Mouse (Mus musculus) G1E (cell line): ENCODE results near the gene Gm20458. TPM values are rescaled to one million over a fixed set of nuclear protein-coding genes. Genes with fewer than 3 reads are reported as not detected.

Source experiments
- ATAC-seq: 2 replicates; pipeline ENCODE4 v1.8.0; 2016; ENCODE audit warnings: mild to moderate bottlenecking; ENCODE audit not compliant: insufficient number of reproducible peaks, poor library complexity, low FRiP score, severe bottlenecking; ENCODE audit errors: extremely low read depth
- DNase-seq: peaks from one replicate; pipeline ENCODE4 v3.0.0; 2012; ENCODE audit warnings: low spot score
- H3K27me3 ChIP-seq: 2 replicates; pipeline ENCODE4 v1.6.1; 2012; ENCODE audit warnings: mild to moderate bottlenecking, low read length, inconsistent platforms; ENCODE audit not compliant: insufficient read depth
- H3K36me3 ChIP-seq: replicated peaks from 2 replicates; pipeline ENCODE3; 2012; ENCODE audit warnings: mild to moderate bottlenecking, inconsistent platforms
- H3K4me1 ChIP-seq: 2 replicates; pipeline ENCODE4 v1.6.1; 2012; ENCODE audit warnings: low read depth, low read length, inconsistent platforms, mixed read lengths; ENCODE audit not compliant: insufficient read depth
- H3K4me3 ChIP-seq: 2 replicates; pipeline ENCODE4 v1.5.1; 2012; ENCODE audit warnings: low read depth, mild to moderate bottlenecking, inconsistent platforms, low read length, moderate library complexity, mixed read lengths
- H3K9me3 ChIP-seq: replicated peaks from 2 replicates; pipeline ENCODE4 v1.6.1; 2012; ENCODE audit warnings: inconsistent platforms
- CTCF ChIP-seq: IDR thresholded peaks from 2 replicates; pipeline ENCODE4 v1.5.1; 2012; ENCODE audit warnings: low read depth, low read length, inconsistent platforms, mixed read lengths
- GATA1 ChIP-seq: IDR thresholded peaks from 2 replicates; pipeline ENCODE4 v1.6.1; 2012; ENCODE audit warnings: borderline replicate concordance, low read length, inconsistent platforms, mixed read lengths
- GATA2 ChIP-seq: IDR thresholded peaks from 2 replicates; pipeline ENCODE4 v1.6.1; 2012; ENCODE audit warnings: low read depth, low read length, inconsistent platforms, borderline replicate concordance
- POLR2AphosphoS5 ChIP-seq: IDR thresholded peaks from 2 replicates; pipeline ENCODE4 v1.6.1; 2012; ENCODE audit warnings: low read depth, low read length, inconsistent platforms; ENCODE audit not compliant: insufficient replicate concordance
- TAL1 ChIP-seq: conservative IDR thresholded peaks from 2 replicates; pipeline ENCODE4 v1.6.1; 2012; ENCODE audit warnings: low read depth, low read length, inconsistent platforms, mixed read lengths
- polyA plus RNA-seq: library from polyadenylated mRNA; stranded (reverse); fragments of >175 nt; gene quantifications from 2 replicates; pipeline ENCODE4 v1.2.3, GENCODE M21; 2012
- total RNA-seq, 2 experiments: library from RNA; stranded (forward) in 1 of 2; stranded (reverse) in 1 of 2; fragments of 200-1000 nt in 1 of 2; fragments of >200 nt in 1 of 2; fragmentation: Nextera tagmentation in 1 of 2; gene quantifications; 2 replicates each; pipeline ENCODE4 v1.2.3; 2014 to 2017

The Gm20458 gene
- total and polyA plus RNA-seq, 3 experiments, result 5.5 to 13.4 TPM; not detected in 1

DNA sequence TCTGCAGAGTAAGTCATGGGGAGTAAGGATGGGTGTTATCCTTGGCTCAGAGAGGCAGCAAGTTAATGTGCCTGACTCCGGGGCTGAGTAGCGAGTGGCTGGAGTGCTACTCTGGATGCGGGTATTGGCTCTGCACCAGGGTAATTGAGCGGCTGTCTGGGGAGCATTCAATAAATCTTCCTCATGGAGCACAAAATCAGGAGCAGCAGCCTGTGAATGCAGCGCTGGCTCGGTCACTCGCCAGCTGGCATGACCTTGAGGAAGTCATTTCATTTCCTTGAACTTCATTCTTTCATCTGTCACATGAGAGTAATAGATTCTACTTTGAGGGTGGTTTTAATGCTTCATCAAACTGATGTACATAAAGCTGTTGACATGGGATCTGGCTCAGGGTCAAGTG, 39.7 kb downstream of the Gm20458 start:
- Histone ChIP-seq H3K36me3 (peaks cover 67% of the 10 kb centered on the region), H3K9me3 (peaks cover 8% of the 10 kb centered on the region; the same call in 1 of the 2 replicates), H3K4me3 (no peak overlapping the region), H3K4me1 (peaks cover 24% of the 10 kb centered on the region), H3K27me3 (no peaks in the 10 kb centered on the region)
- ATAC-seq (no peak), DNase-seq (no peak)
- TF ChIP-seq GATA2 (no peak), GATA1 (no peak), CTCF (no peak), POLR2AphosphoS5 (no peak), TAL1 (no peak)

DNA sequence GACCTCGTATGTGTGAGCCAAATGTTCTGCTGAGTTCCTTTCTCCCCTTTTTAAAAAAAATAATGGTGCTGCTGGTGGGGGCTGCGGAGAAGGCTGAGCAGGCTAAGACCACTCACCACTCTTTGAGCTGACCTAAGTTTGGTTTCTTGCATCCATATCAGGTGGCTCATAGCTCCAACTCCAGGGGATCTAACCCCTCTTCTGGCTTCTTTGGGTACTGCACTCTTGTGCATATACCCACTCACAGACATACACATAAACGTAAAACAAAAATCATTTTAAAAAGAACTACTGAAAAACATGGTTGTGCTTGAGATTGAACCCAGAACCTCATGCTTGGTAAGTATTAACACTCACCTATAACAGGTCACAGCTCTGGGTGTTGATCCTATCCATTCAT, 44.2 kb downstream of the Gm20458 start:
- Histone ChIP-seq H3K36me3 (peaks cover 97% of the 10 kb centered on the region), H3K4me3 (no peak overlapping the region), H3K9me3 (peaks cover 8% of the 10 kb centered on the region; the same call in 1 of the 2 replicates), H3K27me3 (no peaks in the 10 kb centered on the region), H3K4me1 (peaks cover 9% of the 10 kb centered on the region; the same call in 1 of the 2 replicates)
- DNase-seq (no peak), ATAC-seq (no peak)
- TF ChIP-seq POLR2AphosphoS5, result no peak
- no peak for TF ChIP-seq GATA1
- TF ChIP-seq GATA2, result no peak
- TF ChIP-seq CTCF, result no peak
- no peak for TF ChIP-seq TAL1

DNA sequence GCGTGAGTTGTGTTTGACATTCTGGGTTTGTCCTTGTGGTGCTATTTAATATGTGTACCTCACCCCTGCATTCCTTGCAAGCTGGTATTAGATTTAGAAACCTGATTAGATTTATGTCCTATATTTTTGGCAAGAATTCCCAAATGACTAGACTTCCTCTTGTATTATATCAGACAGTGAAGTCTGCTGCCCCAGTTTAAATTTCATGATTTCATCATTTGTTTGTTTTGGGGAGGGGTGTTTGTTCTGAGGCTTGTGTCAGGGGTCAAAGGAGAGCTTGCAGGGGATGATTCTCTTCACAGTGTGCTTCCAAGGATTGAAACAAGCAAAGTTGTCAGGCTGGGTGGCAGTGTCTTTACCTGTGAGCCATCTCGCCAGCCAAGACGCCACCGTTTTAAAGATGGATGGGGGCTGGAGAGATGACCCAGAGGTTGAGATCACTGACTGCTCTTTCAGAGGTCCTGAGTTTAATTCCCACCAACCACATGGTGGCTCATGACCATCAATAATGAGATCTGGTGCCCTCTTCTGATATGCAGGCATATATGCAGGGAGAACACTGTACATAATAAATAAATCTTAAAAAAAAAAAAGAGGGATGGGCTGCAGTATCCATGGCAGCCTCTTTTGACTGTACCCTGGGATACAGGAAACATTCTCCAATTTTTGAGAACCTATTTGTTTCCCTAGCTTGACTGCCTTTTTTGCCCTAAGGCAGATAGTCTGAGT, 45.0 kb downstream of the Gm20458 start:
- Histone ChIP-seq H3K4me1 (peaks cover 3% of the 10 kb centered on the region; the same call in 1 of the 2 replicates), H3K9me3 (peaks cover 8% of the 10 kb centered on the region; the same call in 1 of the 2 replicates), H3K27me3 (no peaks in the 10 kb centered on the region), H3K36me3 (peaks cover 97% of the 10 kb centered on the region), H3K4me3 (no peak overlapping the region)
- no peak for DNase-seq
- no peak for ATAC-seq
- TF ChIP-seq POLR2AphosphoS5 (no peak), GATA1 (no peak), TAL1 (no peak), CTCF (no peak)

DNA sequence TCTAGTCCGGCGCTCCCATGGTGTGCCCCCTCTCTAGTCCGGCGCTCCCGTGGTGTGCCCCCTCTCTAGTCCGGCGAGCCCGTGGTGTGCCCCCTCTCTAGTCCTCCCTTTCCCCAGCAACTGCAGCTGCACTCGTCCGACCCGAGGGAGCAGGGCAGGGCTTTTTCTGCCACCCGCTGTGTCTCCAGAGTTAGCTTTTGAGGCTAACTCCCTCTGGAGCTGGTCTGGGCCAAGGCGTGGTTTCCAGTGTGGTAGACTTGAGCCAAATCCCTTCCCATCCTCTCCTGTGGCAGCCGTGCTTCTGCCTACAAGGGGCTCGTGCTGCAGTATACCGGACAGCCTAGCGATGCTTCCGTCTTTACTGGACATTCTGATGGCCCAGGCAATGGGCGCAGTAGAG, 47.0 kb downstream of the Gm20458 start:
- H3K9me3 ChIP-seq, result peaks cover 8% of the 10 kb centered on the region; the same call in 1 of the 2 replicates
- no peak overlapping the region for H3K4me3 ChIP-seq
- H3K36me3 ChIP-seq, result peaks cover 82% of the 10 kb centered on the region
- no peaks in the 10 kb centered on the region for H3K27me3 ChIP-seq
- TF ChIP-seq GATA2, result no peak
- DNase-seq (no peak), ATAC-seq (no peak)
- H3K4me1 ChIP-seq, result peaks cover 5% of the 10 kb centered on the region; the same call in 1 of the 2 replicates

DNA sequence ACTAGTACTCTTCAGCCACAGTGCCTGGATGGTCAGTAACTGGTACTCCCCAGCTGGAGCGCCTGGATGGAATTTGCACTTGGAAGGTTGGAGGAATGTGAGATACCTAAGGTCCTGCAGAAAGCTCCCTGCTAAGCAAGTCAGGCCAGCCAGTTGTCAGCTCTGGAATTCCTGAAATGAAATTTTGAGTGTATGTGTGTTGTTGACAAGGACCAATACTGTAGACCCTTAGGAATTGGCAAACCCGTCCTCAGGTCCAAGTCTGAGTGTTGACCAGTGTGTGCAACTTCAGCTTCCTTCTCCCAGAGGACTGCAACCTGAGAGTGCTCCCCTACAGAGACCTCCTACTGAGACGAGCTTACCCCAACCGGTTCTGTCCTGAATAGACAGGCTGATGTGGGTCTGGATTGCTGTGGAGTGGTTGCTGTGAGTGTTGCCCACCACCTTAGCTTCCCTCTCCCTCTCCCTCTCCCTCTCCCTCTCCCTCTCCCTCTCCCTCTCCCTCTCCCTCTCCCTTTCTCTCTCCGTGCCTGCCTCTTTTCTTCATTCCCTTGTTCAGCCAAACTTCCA, 49.9 kb downstream of the Gm20458 start:
- Histone ChIP-seq H3K9me3 (no peaks in the 10 kb centered on the region), H3K27me3 (peaks cover 8% of the 10 kb centered on the region), H3K4me1 (peaks cover 5% of the 10 kb centered on the region; the same call in 1 of the 2 replicates), H3K36me3 (peaks cover 54% of the 10 kb centered on the region), H3K4me3 (no peak overlapping the region)
- TF ChIP-seq CTCF (no peak), TAL1 (no peak), GATA1 (no peak), GATA2 (no peak)
- ATAC-seq (no peak), DNase-seq (no peak)

DNA sequence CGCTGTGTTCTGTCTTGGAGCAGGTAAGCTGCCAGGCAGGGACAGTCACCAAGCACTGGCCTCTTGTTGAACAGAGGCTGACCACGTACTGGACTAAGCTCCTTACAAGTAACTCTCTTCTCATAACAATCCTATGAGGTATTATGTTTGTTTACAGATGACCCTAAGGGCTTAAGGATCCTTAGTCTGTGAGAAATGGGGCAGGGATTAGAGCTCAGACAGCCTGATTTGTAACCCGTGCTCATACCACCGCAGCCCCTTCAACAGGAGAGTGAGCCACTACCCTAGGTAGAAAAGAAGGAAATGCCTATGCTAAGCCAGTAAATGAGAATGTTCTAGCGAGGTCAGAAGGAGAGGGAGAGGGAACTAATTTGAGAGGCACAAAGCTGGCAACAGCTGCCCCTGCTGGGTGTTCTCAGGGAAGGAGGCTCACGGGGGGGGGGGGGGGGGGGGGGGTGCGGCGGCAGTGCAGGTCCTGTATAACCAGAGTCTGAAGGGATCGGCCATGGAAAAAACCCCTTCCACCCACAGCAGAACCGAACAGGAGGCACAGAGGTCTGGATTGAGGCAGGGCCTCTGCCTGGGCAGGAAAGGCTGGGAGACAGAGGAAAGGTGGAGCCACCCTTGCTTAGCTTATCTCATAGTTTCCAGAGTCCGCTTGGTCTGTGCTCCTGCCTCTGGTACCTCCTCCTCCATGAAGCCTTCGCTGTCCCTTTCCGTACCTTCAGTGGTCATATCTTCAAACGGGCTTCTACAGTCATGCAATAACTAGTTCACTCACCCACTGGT, 51.5 kb downstream of the Gm20458 start:
- no peaks in the 10 kb centered on the region; the same call in 1 of the 2 replicates for H3K9me3 ChIP-seq
- peaks cover 37% of the 10 kb centered on the region for H3K36me3 ChIP-seq
- DNase-seq, result no peak
- ATAC-seq, result no peak
- no peak for TF ChIP-seq POLR2AphosphoS5
- TF ChIP-seq TAL1, result no peak
- no peak for TF ChIP-seq CTCF
- no peak for TF ChIP-seq GATA2
- TF ChIP-seq GATA1, result no peak
- peaks cover 7% of the 10 kb centered on the region; the same call in 1 of the 2 replicates for H3K4me1 ChIP-seq
- peaks cover 13% of the 10 kb centered on the region for H3K27me3 ChIP-seq
- no peak overlapping the region for H3K4me3 ChIP-seq
